Mouse (Mus musculus) heart, postnatal 14 days (tissue): ENCODE measurements around the gene Invs. TPM values are rescaled to one million over a fixed set of nuclear protein-coding genes. Genes with fewer than 3 reads are reported as not detected.
A peak's percentile ranks its signal among the peaks of the same experiment; 100 is the strongest.

Source experiments
- DNase-seq, 2 experiments: peaks; one replicate each; pipeline ENCODE4 v3.0.0; 2021 to 2022
- intact Hi-C: fragments of 180-260 bp; cut with DNase I; formaldehyde crosslinking; loops from one replicate; pipeline ENCODE4 v1.15.1; 2025
- total RNA-seq, 2 experiments: library from RNA; stranded (reverse); gene quantifications; 2 replicates each; pipeline ENCODE4 v1.2.3; 2021

The Invs gene
- total RNA-seq, 2 experiments from 2014 or later = 3.7 to 4.2 TPM

GRCm38 (mm10) chr4:48423738-48424137 is 144.2 kb downstream of the Invs start:
- no peak for DNase-seq
- intact Hi-C loops = no loop called here

- DNase-seq = no peak
These were observed 147.9 kb downstream of the Invs start for GRCm38 (mm10) chr4:48427413-48427812.

GRCm38 (mm10) chr4:48428054-48428453 is 148.5 kb downstream of the Invs start:
- DNase-seq = no peak
- intact Hi-C loops = no loop called here

More at GRCm38 (mm10) chr4:48427413-48427812, 147.9 kb downstream of the Invs start:
- intact Hi-C loops = no loop called here

- DNase-seq = no peak
- intact Hi-C loops = no loop called here
These were observed 174.7 kb downstream of the Invs start for GRCm38 (mm10) chr4:48454106-48454773.

GRCm38 (mm10) chr4:48458436-48458835 is 178.9 kb downstream of the Invs start:
- intact Hi-C loops = no loop called here

GRCm38 (mm10) chr4:48461060-48461459 is 181.5 kb downstream of the Invs start:
- intact Hi-C loops = no loop called here
- DNase-seq = no peak

More at GRCm38 (mm10) chr4:48458436-48458835, 178.9 kb downstream of the Invs start:
- no peak for DNase-seq

- intact Hi-C loops = loop anchor here (5.0 kb wide), 2 partner anchors 71 to 86 kb away; no protein-coding TSS in a partner anchor
- no peak for DNase-seq
These were observed 191.4 kb downstream of the Invs start for GRCm38 (mm10) chr4:48470977-48471376.

GRCm38 (mm10) chr4:48472052-48472791 is 192.7 kb downstream of the Invs start:
- intact Hi-C loops = loop anchor here (2.0 to 5.0 kb wide), 3 partner anchors 70 to 209 kb away; no protein-coding TSS in a partner anchor
- DNase-seq = no peak

- DNase-seq = peak; percentile 91 to 94
- intact Hi-C loops = loop anchor here (2.0 to 5.0 kb wide), 3 partner anchors 69 to 208 kb away; no protein-coding TSS in a partner anchor
These were observed 193.5 kb downstream of the Invs start, which contains the start of gene Tex10 for GRCm38 (mm10) chr4:48472792-48473650. Tex10 (minus strand) TSS chr4:48473459.

GRCm38 (mm10) chr4:48473651-48474011 is 194.1 kb downstream of the Invs start:
- DNase-seq = no peak
- intact Hi-C loops = loop anchor here (2.0 to 5.0 kb wide), 3 partner anchors 69 to 207 kb away; no protein-coding TSS in a partner anchor

- intact Hi-C loops = no loop called here
- DNase-seq = peak; percentile 13 to 33
These were observed 201.7 kb downstream of the Invs start for GRCm38 (mm10) chr4:48481287-48481686.

Other genes starting within 250 kb of the Invs start
- 10 to 100 TPM in 1 of 2 experiments, 1 to 10 TPM in 1; 4.0 to 12.0 TPM for gene Nr4a3, start 234.6 kb upstream of the Invs start, total RNA-seq
- 10 to 100 TPM; 26.5 to 28.0 TPM for gene Stx17, start 154.8 kb upstream of the Invs start, total RNA-seq
- gene Erp44, start 202 bp upstream of the Invs start, total RNA-seq = 10 to 100 TPM; 29.8 to 33.8 TPM
- gene Tex10, start 193.7 kb downstream of the Invs start, total RNA-seq = 10 to 100 TPM; 10.8 to 11.6 TPM